Mouse (Mus musculus) heart, embryonic 16.5 days (tissue): Measurements from ENCODE around the gene Orm1. TPM values are rescaled to one million over a fixed set of nuclear protein-coding genes. Genes with fewer than 3 reads are reported as not detected.
A peak's percentile ranks its signal among the peaks of the same experiment; 100 is the strongest.

Experiments
- ATAC-seq: fragments of 200-750 bp; cut with Nextera tagmentation; replicated peaks from 2 replicates; pipeline ENCODE4 v1.8.0; 2017; ENCODE audit warnings: moderate number of reproducible peaks; ENCODE audit not compliant: insufficient read depth, low FRiP score; ENCODE audit errors: extremely low read depth
- H3K27ac ChIP-seq: fragments of 300-500 bp; sonication (generic); 2 replicates; pipeline ENCODE4 v1.5.1; 2014; ENCODE audit warnings: mild to moderate bottlenecking, low read length, control low read depth, moderate library complexity
- H3K27me3 ChIP-seq: fragments of 300-500 bp; sonication (generic); 2 replicates; pipeline ENCODE4 v1.6.1; 2014; ENCODE audit warnings: low read length, mixed read lengths; ENCODE audit not compliant: control insufficient read depth, insufficient read depth
- H3K36me3 ChIP-seq: fragments of 300-500 bp; sonication (generic); 2 replicates; pipeline ENCODE4 v1.6.1; 2014; ENCODE audit not compliant: control insufficient read depth, insufficient read depth
- H3K4me1 ChIP-seq: fragments of 300-500 bp; sonication (generic); 2 replicates; pipeline ENCODE4 v1.6.1; 2014; ENCODE audit warnings: low read length, mixed read lengths; ENCODE audit not compliant: control insufficient read depth, insufficient read depth
- H3K4me2 ChIP-seq: fragments of 300-500 bp; sonication (generic); 2 replicates; pipeline ENCODE4 v1.6.1; 2014; ENCODE audit warnings: low read depth, mild to moderate bottlenecking, control low read depth, low read length
- H3K4me3 ChIP-seq: fragments of 300-500 bp; sonication (generic); 2 replicates; pipeline ENCODE4 v1.5.1; 2014; ENCODE audit warnings: mild to moderate bottlenecking, control low read depth, low read length
- H3K9ac ChIP-seq: fragments of 300-500 bp; sonication (generic); 2 replicates; pipeline ENCODE4 v1.6.1; 2014; ENCODE audit warnings: low read length, control low read depth
- H3K9me3 ChIP-seq: fragments of 300-500 bp; sonication (generic); replicated peaks from 2 replicates; pipeline ENCODE4 v1.6.1; 2016; ENCODE audit warnings: low read length; ENCODE audit not compliant: control insufficient read depth
- WGBS: fragments of 180-500 bp; shearing (Covaris S2); extraction: QIAGEN DNeasy Blood & Tissue Kit; methylation state at CpG from one replicate; pipeline ENCODE4 v1.1.7; 2014; 5-methylcytosine and 5-hydroxymethylcytosine counted together
- polyA plus RNA-seq: library from polyadenylated mRNA; unstranded; fragments of >200 nt; fragmentation: Nextera tagmentation; extraction: Ambion mirVana; gene quantifications from 2 replicates; pipeline ENCODE4 v1.2.1, GENCODE M21; 2015

The Orm1 gene
- polyA plus RNA-seq, 1 experiment from 2014 or later = not detected

DNA sequence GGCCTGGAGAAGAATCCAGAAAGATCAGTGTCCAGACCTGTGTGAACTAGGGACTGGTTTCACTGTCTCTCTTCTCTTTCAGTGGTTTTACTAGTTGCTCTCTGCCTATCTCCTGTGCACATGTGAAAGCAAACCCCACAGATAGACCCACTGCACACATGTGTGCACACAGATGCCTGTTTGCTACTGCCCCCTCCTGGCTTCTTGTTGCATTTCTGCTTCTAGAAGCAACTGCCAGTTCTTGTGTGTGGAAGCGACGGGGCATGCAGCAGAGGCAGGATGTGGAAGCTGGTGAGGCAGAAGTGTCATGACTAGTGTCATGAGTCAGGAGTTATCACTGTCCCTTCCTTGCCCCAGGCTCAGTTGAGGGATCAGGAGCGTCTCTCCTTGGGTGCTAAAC is 27.5 kb downstream of the Orm1 start:
- no peak overlapping the region for H3K4me3 ChIP-seq
- WGBS = 40% methylated on average over 3 of the region's 3 CpGs
- ATAC-seq = no peak
- H3K27ac ChIP-seq = no peak overlapping the region
- H3K9me3 ChIP-seq = no peaks in the 10 kb centered on the region
- no peaks in the 10 kb centered on the region for H3K36me3 ChIP-seq
- no peak overlapping the region for H3K9ac ChIP-seq
- no peaks in the 10 kb centered on the region for H3K4me1 ChIP-seq
- no peaks in the 10 kb centered on the region for H3K27me3 ChIP-seq
- H3K4me2 ChIP-seq = no peak overlapping the region

DNA sequence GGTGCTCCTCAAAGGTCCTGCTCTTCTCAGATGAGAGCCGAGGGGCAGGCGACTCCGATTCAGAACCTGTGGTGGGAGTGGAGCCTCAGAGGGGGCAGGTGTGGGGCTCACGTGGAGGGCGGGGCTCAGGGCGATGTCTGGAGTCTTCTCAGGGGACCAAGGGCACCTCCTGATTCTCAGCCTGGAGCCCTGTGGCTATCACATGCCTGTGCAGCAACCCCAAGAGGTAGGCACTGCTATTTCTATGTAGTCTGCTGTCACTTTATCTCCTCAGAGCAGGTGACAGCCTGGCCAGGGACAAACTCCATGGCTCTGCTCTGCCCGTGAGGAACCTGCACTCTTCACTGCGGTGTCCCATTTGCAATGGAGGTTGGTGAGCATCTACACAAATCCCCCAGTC is 29.0 kb downstream of the Orm1 start:
- ATAC-seq = no peak
- H3K36me3 ChIP-seq = no peaks in the 10 kb centered on the region
- no peak overlapping the region for H3K9ac ChIP-seq
- 88% methylated on average over 8 of the region's 8 CpGs for WGBS
- no peak overlapping the region for H3K4me2 ChIP-seq
- H3K9me3 ChIP-seq = no peaks in the 10 kb centered on the region
- H3K27ac ChIP-seq = no peak overlapping the region
- H3K27me3 ChIP-seq = no peaks in the 10 kb centered on the region
- no peaks in the 10 kb centered on the region for H3K4me1 ChIP-seq
- H3K4me3 ChIP-seq = no peak overlapping the region

DNA sequence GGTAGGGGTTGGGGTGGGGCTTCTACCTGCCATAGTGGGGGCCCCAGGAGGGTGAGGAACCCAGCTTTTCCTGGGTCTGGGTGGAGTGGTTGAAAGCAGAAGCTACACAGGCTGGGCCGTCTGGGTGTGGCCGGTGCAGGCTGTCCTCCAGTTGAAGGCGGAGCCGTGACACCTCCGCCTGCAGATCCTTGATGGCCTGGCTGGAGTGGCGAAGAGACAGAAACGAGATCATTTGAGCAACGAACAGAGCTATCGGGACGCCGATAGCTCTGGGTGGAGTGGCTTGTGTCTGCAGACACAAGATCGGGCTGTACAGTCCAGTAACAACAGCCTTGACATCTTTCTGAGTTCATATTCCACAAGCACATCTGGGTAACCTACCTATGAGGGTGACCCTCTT is 30.0 kb downstream of the Orm1 start:
- Histone ChIP-seq H3K4me3 (no peak overlapping the region), H3K36me3 (no peaks in the 10 kb centered on the region), H3K4me1 (no peaks in the 10 kb centered on the region), H3K9me3 (no peaks in the 10 kb centered on the region), H3K9ac (no peak overlapping the region), H3K27me3 (no peaks in the 10 kb centered on the region), H3K27ac (no peak overlapping the region), H3K4me2 (no peak overlapping the region)
- ATAC-seq = no peak
- 64% methylated on average over 12 of the region's 12 CpGs for WGBS

DNA sequence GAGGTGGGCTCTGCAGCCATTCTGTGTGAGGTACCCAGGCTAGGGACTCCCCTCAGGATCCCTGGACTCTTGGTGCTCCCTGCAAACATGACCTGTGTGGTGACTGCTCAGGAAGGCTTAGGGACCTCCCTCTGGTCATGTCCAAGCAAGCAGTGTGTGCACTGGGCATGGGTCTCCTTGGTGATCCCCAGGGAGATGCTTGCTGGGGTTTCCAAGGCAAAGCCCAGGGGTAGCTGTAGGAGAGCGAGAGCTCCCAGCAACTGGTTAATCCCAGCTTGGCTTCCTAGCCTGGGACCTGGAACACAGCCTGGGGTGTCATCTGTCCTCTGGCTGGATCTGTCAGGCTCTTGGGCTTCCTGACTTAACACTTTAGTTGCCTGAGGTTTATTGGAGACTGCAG is 31.0 kb downstream of the Orm1 start:
- 81% methylated on average over 1 of the region's 1 CpGs for whole genome bisulfite sequencing
- H3K4me1 ChIP-seq = no peaks in the 10 kb centered on the region
- no peak overlapping the region for H3K9ac ChIP-seq
- H3K4me2 ChIP-seq = no peak overlapping the region
- H3K9me3 ChIP-seq = no peaks in the 10 kb centered on the region
- 0 out of 2 replicates have a peak, but pooled peaks have one; percentile 18 for ATAC-seq
- H3K27ac ChIP-seq = no peak overlapping the region
- peaks cover 3% of the 10 kb centered on the region; the same call in 1 of the 2 replicates for H3K36me3 ChIP-seq
- no peak overlapping the region for H3K4me3 ChIP-seq
- no peaks in the 10 kb centered on the region for H3K27me3 ChIP-seq

DNA sequence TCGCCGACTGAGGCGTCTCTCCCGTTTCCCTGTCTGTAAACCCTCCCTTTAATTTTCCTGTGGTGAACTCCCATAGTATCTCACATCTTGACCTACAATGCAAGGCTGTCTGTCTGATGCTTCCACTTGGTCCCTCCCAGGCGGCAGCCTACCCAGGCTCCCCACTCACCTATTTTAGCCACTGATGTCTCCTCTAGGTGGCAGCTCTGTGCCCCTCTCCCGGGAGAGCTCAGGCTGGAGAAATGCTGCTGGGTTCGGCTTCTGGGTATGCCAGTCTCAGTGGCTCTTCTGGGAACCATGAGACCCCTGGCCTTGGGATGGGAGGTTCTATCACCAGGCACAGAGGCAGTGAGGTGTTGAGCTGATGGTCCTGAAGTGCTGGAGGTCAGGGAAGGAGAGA is 33.1 kb downstream of the Orm1 start:
- Histone ChIP-seq H3K27ac (no peak overlapping the region), H3K9ac (no peak overlapping the region), H3K4me3 (no peak overlapping the region), H3K4me2 (no peak overlapping the region), H3K9me3 (no peaks in the 10 kb centered on the region), H3K4me1 (no peaks in the 10 kb centered on the region), H3K36me3 (peaks cover 6% of the 10 kb centered on the region; the same call in 1 of the 2 replicates), H3K27me3 (no peaks in the 10 kb centered on the region)
- WGBS = 67% methylated on average over 7 of the region's 7 CpGs
- no peak for ATAC-seq

DNA sequence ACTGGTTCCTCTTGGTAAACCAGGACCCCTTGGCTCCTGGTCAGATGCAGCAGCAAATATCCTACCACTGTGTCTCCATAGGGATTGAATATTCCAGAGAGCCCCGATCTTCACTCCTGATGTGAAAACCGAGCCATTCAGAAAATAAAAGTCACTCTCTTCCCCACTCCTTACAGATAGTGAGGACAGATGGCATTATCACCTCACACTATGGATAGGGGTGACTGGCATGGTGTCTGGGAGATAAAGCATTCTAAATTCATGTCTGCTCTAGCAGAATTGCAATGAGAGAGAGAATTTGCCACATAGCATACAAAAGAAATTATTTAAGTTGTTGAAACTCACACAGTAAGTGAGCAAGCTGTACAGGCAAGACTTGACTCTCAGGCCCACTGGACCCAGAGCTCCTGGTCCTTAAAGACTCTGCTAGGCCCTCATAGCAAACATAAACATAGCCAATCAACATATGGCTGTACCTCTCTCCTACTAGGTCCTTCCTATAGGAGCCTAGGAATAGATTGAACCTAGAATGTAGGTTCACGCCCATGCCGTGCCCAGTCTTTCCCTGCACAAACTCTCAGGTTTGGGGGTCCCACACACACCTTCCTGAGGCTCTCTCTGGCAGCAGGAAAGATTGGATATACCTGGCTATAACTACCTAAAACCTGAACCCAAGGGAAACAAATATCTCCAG is 38.5 kb downstream of the Orm1 start:
- ATAC-seq = no peak
- H3K36me3 ChIP-seq = peaks cover 6% of the 10 kb centered on the region; the same call in 1 of the 2 replicates

DNA sequence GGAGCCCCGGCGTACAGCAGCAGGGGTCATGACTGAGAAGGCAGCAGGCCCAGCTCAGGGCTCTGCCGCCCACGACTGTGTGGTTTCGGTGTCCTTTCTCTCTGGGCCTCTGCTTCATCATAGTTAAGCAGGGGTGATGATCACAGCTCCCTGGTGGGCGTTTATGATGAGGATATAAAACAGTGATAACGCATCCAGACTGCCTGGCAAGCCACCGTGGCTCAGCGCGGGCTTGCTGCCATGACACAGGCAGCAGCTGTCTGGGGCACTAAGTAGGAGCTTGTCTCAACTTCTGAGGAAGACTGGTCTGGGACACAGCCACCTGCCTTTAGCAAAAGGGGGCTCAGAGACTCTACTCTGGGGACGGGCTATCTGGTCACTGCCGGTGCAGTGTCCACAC is 39.1 kb downstream of the Orm1 start:
- no peaks in the 10 kb centered on the region for H3K4me1 ChIP-seq
- no peak overlapping the region for H3K4me3 ChIP-seq
- H3K27ac ChIP-seq = no peak overlapping the region
- WGBS = 78% methylated on average over 12 of the region's 12 CpGs
- ATAC-seq = no peak
- no peaks in the 10 kb centered on the region for H3K9me3 ChIP-seq
- H3K27me3 ChIP-seq = no peaks in the 10 kb centered on the region
- no peak overlapping the region for H3K4me2 ChIP-seq
- H3K9ac ChIP-seq = no peak overlapping the region
- peaks cover 6% of the 10 kb centered on the region; the same call in 1 of the 2 replicates for H3K36me3 ChIP-seq

More for the DNA sequence above, 38.5 kb downstream of the Orm1 start:
- 74% methylated on average over 4 of the region's 4 CpGs for WGBS
- Histone ChIP-seq H3K4me3 (no peak overlapping the region), H3K9ac (no peak overlapping the region), H3K4me1 (no peaks in the 10 kb centered on the region), H3K27ac (no peak overlapping the region), H3K9me3 (no peaks in the 10 kb centered on the region), H3K27me3 (no peaks in the 10 kb centered on the region), H3K4me2 (no peak overlapping the region)

DNA sequence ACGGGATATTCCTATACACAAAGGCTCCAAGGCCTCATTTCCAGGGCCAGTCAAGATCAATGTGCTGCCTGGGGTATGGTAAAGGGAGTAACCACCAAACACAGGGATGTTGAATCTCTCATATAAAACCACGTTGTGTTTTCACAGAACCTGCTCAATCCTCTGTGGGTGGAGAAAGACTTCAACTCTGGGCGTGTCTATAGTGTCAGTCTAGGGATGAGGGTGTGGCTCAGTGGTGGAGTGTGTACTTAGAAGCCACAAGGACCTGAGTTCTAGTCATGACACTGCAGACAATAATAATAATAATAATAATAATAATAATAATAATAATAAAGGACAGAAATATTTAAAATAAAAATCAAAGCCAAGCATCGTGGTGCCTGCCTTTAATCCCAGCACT is 39.9 kb downstream of the Orm1 start:
- Histone ChIP-seq H3K27ac (no peak overlapping the region), H3K4me1 (no peaks in the 10 kb centered on the region), H3K9me3 (no peaks in the 10 kb centered on the region), H3K36me3 (peaks cover 6% of the 10 kb centered on the region; the same call in 1 of the 2 replicates), H3K9ac (no peak overlapping the region), H3K27me3 (no peaks in the 10 kb centered on the region), H3K4me2 (no peak overlapping the region), H3K4me3 (no peak overlapping the region)
- no peak for ATAC-seq
- 89% methylated on average over 4 of the region's 4 CpGs for WGBS

DNA sequence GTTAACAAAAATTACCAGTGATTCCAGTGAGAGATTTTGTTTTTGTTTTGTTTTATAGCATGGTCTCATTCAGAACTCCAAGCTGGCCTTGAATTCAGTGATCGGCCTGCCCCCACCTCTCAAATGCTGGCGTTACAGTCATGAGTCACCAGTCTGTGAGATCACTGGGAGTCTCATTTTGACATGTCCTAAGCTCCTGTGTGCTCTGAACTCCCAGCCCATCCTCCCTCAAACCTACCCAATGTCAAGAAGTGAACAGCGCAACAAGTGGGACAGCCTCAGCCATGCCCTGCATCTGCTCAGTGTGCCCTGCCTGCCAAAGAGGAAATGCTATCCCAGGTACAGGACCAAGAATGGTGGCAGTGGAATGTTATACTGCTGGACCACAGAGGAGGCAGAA is 40.9 kb downstream of the Orm1 start:
- Histone ChIP-seq H3K27ac (0 out of 2 replicates have a peak overlapping the region, but pooled peaks have one; percentile 12), H3K4me2 (no peak overlapping the region), H3K4me1 (no peaks in the 10 kb centered on the region), H3K27me3 (no peaks in the 10 kb centered on the region), H3K36me3 (0 out of 2 replicates have a peak, but pooled peaks cover 4% of the 10 kb centered on the region), H3K9ac (no peak overlapping the region), H3K9me3 (no peaks in the 10 kb centered on the region), H3K4me3 (no peak overlapping the region)
- no peak for ATAC-seq
- WGBS = 83% methylated on average over 3 of the region's 3 CpGs
